Mouse (Mus musculus) hindbrain, embryonic 15.5 days (tissue): ENCODE measurements around the gene Plcb1. TPM values are rescaled to one million over a fixed set of nuclear protein-coding genes. Genes with fewer than 3 reads are reported as not detected.

Experiments used
- ATAC-seq: fragments of 200-750 bp; cut with Nextera tagmentation; 2 replicates; pipeline ENCODE4 v1.8.0; 2017; ENCODE audit warnings: low read depth, moderate number of reproducible peaks, moderate TSS enrichment; ENCODE audit not compliant: low FRiP score
- H3K27ac ChIP-seq: fragments of 300-500 bp; sonication (generic); replicated peaks from 2 replicates; pipeline ENCODE4 v1.5.1; 2015; ENCODE audit warnings: mild to moderate bottlenecking, inconsistent platforms
- H3K27me3 ChIP-seq: fragments of 300-500 bp; sonication (generic); 2 replicates; pipeline ENCODE4 v1.6.1; 2015; ENCODE audit warnings: control low read depth, inconsistent platforms
- H3K36me3 ChIP-seq: fragments of 300-500 bp; sonication (generic); 2 replicates; pipeline ENCODE4 v1.6.1; 2015; ENCODE audit warnings: control low read depth, inconsistent platforms
- H3K4me1 ChIP-seq: fragments of 300-500 bp; sonication (generic); replicated peaks from 2 replicates; pipeline ENCODE4 v1.6.1; 2015; ENCODE audit warnings: control low read depth, inconsistent platforms
- H3K4me2 ChIP-seq: fragments of 300-500 bp; sonication (generic); 2 replicates; pipeline ENCODE4 v1.6.1; 2015; ENCODE audit warnings: moderate library complexity, mild to moderate bottlenecking, inconsistent platforms
- H3K4me3 ChIP-seq: fragments of 300-500 bp; sonication (generic); 2 replicates; pipeline ENCODE4 v1.5.1; 2015; ENCODE audit warnings: mild to moderate bottlenecking, inconsistent platforms
- H3K9ac ChIP-seq: fragments of 300-500 bp; sonication (generic); 2 replicates; pipeline ENCODE4 v1.6.1; 2015; ENCODE audit warnings: inconsistent platforms
- H3K9me3 ChIP-seq: fragments of 300-500 bp; sonication (generic); 2 replicates; pipeline ENCODE4 v1.6.1; 2016; ENCODE audit warnings: control low read depth, inconsistent platforms
- WGBS: fragments of 180-500 bp; shearing (Covaris S2); methylation state at CpG from one replicate; pipeline ENCODE4 v1.1.7; 2015; 5-methylcytosine and 5-hydroxymethylcytosine counted together
- polyA plus RNA-seq: library from polyadenylated mRNA; unstranded; fragments of >200 nt; fragmentation: Nextera tagmentation; extraction: Ambion mirVana; gene quantifications from 2 replicates; pipeline ENCODE4 v1.2.1, GENCODE M21; 2015

Plcb1 gene
- 53.3 and 62.0 TPM in 2 replicates for polyA plus RNA-seq

- Histone ChIP-seq H3K4me1 (peaks cover 13% of the 10 kb centered on the region; the same call in 1 of the 2 replicates), H3K36me3 (no peaks in the 10 kb centered on the region), H3K4me2 (peak within 1 kb of the TSS; percentile 88), H3K9me3 (no peaks in the 10 kb centered on the region), H3K27ac (peak within 1 kb of the TSS; percentile 78), H3K9ac (peak within 1 kb of the TSS; percentile 84), H3K27me3 (no peaks in the 10 kb centered on the region), H3K4me3 (peak within 1 kb of the TSS; percentile 53)
- peak; percentile 98 for ATAC-seq
- under 1% methylated on average over 82 of the region's 88 CpGs for WGBS
Observed at GRCm38 (mm10) chr2:134785970-134786855, at the start of gene Plcb1. Gene Plcb1 (plus strand): TSS chr2:134786067.

GRCm38 (mm10) chr2:134755537-134755936 is 30.3 kb upstream of the Plcb1 start:
- H3K4me3 ChIP-seq: no peak overlapping the region
- no peaks in the 10 kb centered on the region for H3K27me3 ChIP-seq
- ATAC-seq: no peak

GRCm38 (mm10) chr2:134756086-134756485 is 29.8 kb upstream of the Plcb1 start:
- ATAC-seq: no peak
- no peak overlapping the region for H3K27ac ChIP-seq
- 72% methylated on average over 1 of the region's 1 CpGs for WGBS

More at GRCm38 (mm10) chr2:134755537-134755936, 30.3 kb upstream of the Plcb1 start:
- Histone ChIP-seq H3K4me2 (no peak overlapping the region), H3K4me1 (no peaks in the 10 kb centered on the region), H3K27ac (no peak overlapping the region), H3K9me3 (no peaks in the 10 kb centered on the region), H3K36me3 (no peaks in the 10 kb centered on the region), H3K9ac (no peak overlapping the region)

GRCm38 (mm10) chr2:134761029-134761428 is 24.8 kb upstream of the Plcb1 start:
- Histone ChIP-seq H3K9me3 (no peaks in the 10 kb centered on the region), H3K4me1 (0 out of 2 replicates have a peak, but pooled peaks cover 4% of the 10 kb centered on the region), H3K36me3 (no peaks in the 10 kb centered on the region), H3K4me2 (no peak overlapping the region), H3K4me3 (no peak overlapping the region), H3K9ac (no peak overlapping the region), H3K27ac (no peak overlapping the region), H3K27me3 (no peaks in the 10 kb centered on the region)
- no peak for ATAC-seq
- WGBS: 93% methylated on average over 1 of the region's 1 CpGs

More at GRCm38 (mm10) chr2:134756086-134756485, 29.8 kb upstream of the Plcb1 start:
- Histone ChIP-seq H3K9me3 (no peaks in the 10 kb centered on the region), H3K27me3 (no peaks in the 10 kb centered on the region), H3K4me2 (no peak overlapping the region), H3K4me3 (no peak overlapping the region), H3K9ac (no peak overlapping the region), H3K36me3 (no peaks in the 10 kb centered on the region), H3K4me1 (0 out of 2 replicates have a peak, but pooled peaks cover 2% of the 10 kb centered on the region)

GRCm38 (mm10) chr2:134763406-134763990 is 22.4 kb upstream of the Plcb1 start:
- 0 out of 2 replicates have a peak, but pooled peaks cover 4% of the 10 kb centered on the region for H3K4me1 ChIP-seq
- H3K4me2 ChIP-seq: no peak overlapping the region
- no peak overlapping the region for H3K27ac ChIP-seq
- H3K36me3 ChIP-seq: no peaks in the 10 kb centered on the region
- whole genome bisulfite sequencing: 95% methylated on average over 8 of the region's 8 CpGs
- no peak overlapping the region for H3K4me3 ChIP-seq
- H3K9me3 ChIP-seq: no peaks in the 10 kb centered on the region
- no peaks in the 10 kb centered on the region for H3K27me3 ChIP-seq
- no peak for ATAC-seq
- H3K9ac ChIP-seq: no peak overlapping the region

- no peaks in the 10 kb centered on the region for H3K36me3 ChIP-seq
- WGBS: 91% methylated on average over 2 of the region's 2 CpGs
- H3K27ac ChIP-seq: no peak overlapping the region
- H3K27me3 ChIP-seq: no peaks in the 10 kb centered on the region
- H3K4me3 ChIP-seq: no peak overlapping the region
- H3K4me1 ChIP-seq: 0 out of 2 replicates have a peak, but pooled peaks cover 4% of the 10 kb centered on the region
- H3K4me2 ChIP-seq: no peak overlapping the region
- no peaks in the 10 kb centered on the region for H3K9me3 ChIP-seq
- H3K9ac ChIP-seq: no peak overlapping the region
- no peak for ATAC-seq
Observed at GRCm38 (mm10) chr2:134764506-134764905, 21.4 kb upstream of the Plcb1 start.

GRCm38 (mm10) chr2:134779826-134780225 is 6.0 kb upstream of the Plcb1 start:
- H3K4me3 ChIP-seq: no peak overlapping the region
- no peaks in the 10 kb centered on the region for H3K27me3 ChIP-seq
- no peak overlapping the region for H3K9ac ChIP-seq
- H3K9me3 ChIP-seq: no peaks in the 10 kb centered on the region
- H3K27ac ChIP-seq: no peak overlapping the region
- no peaks in the 10 kb centered on the region for H3K36me3 ChIP-seq
- no peak for ATAC-seq
- 72% methylated on average over 5 of the region's 5 CpGs for WGBS
- no peak overlapping the region for H3K4me2 ChIP-seq
- no peaks in the 10 kb centered on the region for H3K4me1 ChIP-seq

GRCm38 (mm10) chr2:134780316-134780715 is 5.6 kb upstream of the Plcb1 start:
- H3K4me1 ChIP-seq: no peaks in the 10 kb centered on the region
- no peak overlapping the region for H3K4me2 ChIP-seq
- no peaks in the 10 kb centered on the region for H3K9me3 ChIP-seq
- H3K27ac ChIP-seq: no peak overlapping the region
- no peak overlapping the region for H3K4me3 ChIP-seq
- H3K36me3 ChIP-seq: no peaks in the 10 kb centered on the region
- no peaks in the 10 kb centered on the region for H3K27me3 ChIP-seq
- H3K9ac ChIP-seq: no peak overlapping the region
- ATAC-seq: no peak

GRCm38 (mm10) chr2:134786856-134787250 is 986 bp downstream of the Plcb1 start:
- Histone ChIP-seq H3K9me3 (no peaks in the 10 kb centered on the region), H3K4me1 (peaks cover 13% of the 10 kb centered on the region; the same call in 1 of the 2 replicates), H3K27ac (peak overlapping the region; percentile 78), H3K9ac (peak overlapping the region; percentile 84), H3K4me2 (peak overlapping the region; percentile 88), H3K27me3 (no peaks in the 10 kb centered on the region), H3K4me3 (peak overlapping the region; percentile 53), H3K36me3 (no peaks in the 10 kb centered on the region)
- WGBS: 9% methylated on average over 6 of the region's 6 CpGs
- no peak for ATAC-seq

- Histone ChIP-seq H3K27me3 (no peaks in the 10 kb centered on the region), H3K9me3 (no peaks in the 10 kb centered on the region), H3K4me3 (peak overlapping the region; percentile 53), H3K4me1 (peaks cover 13% of the 10 kb centered on the region; the same call in 1 of the 2 replicates), H3K27ac (no peak overlapping the region), H3K9ac (peak overlapping the region; percentile 84), H3K36me3 (no peaks in the 10 kb centered on the region), H3K4me2 (peak overlapping the region; percentile 88)
- no peak for ATAC-seq
- 41% methylated on average over 12 of the region's 12 CpGs for WGBS
Observed at GRCm38 (mm10) chr2:134787336-134788095, 1.6 kb downstream of the Plcb1 start.

- no peak for ATAC-seq
- Histone ChIP-seq H3K27ac (no peak overlapping the region), H3K9ac (no peak overlapping the region), H3K4me3 (no peak overlapping the region), H3K4me2 (no peak overlapping the region), H3K9me3 (no peaks in the 10 kb centered on the region), H3K36me3 (no peaks in the 10 kb centered on the region), H3K27me3 (no peaks in the 10 kb centered on the region), H3K4me1 (0 out of 2 replicates have a peak, but pooled peaks cover 5% of the 10 kb centered on the region)
- WGBS: 84% methylated on average over 7 of the region's 7 CpGs
Observed at GRCm38 (mm10) chr2:134792926-134793325, 7.1 kb downstream of the Plcb1 start.
